Mouse (Mus musculus) heart, postnatal 10 days (tissue): ENCODE data around the gene Gm20388. TPM values are rescaled to one million over a fixed set of nuclear protein-coding genes. Genes with fewer than 3 reads are reported as not detected.

ENCODE experiments used
- DNase-seq, 2 experiments: peaks; one replicate each; pipeline ENCODE4 v3.0.0; 2021
- intact Hi-C: fragments of 180-260 bp; cut with DNase I; formaldehyde crosslinking; loops from one replicate; pipeline ENCODE4 v1.15.1; 2025
- total RNA-seq, 2 experiments: library from RNA; stranded (reverse); gene quantifications; 2 replicates each; pipeline ENCODE4 v1.2.3; 2021

The Gm20388 gene
- total RNA-seq, 2 experiments from 2014 or later, result 2.0 to 2.2 TPM

- intact Hi-C loops, result no loop called here
- DNase-seq, result peak; percentile 99
Observed at GRCm38 (mm10) chr8:121107668-121108656, 1197.3 kb downstream of the Gm20388 start, which contains the start of gene Mthfsd. Mthfsd (minus strand) TSS chr8:121108392.

- no peak for DNase-seq
- intact Hi-C loops, result no loop called here
Observed at GRCm38 (mm10) chr8:121108657-121109056, 1198.0 kb downstream of the Gm20388 start.

GRCm38 (mm10) chr8:121111145-121111907 is 1200.7 kb downstream of the Gm20388 start:
- intact Hi-C loops, result no loop called here
- no peak for DNase-seq

- DNase-seq, result peak; percentile 98 to 99
- intact Hi-C loops, result loop anchor here (1.0 to 2.0 kb wide), 3 partner anchors 116 to 400 kb away; no protein-coding TSS in a partner anchor
Observed at GRCm38 (mm10) chr8:121113261-121113660, 1202.6 kb downstream of the Gm20388 start.

- intact Hi-C loops, result loop anchor here (5.0 kb wide), 1 partner anchor 202 kb away; no protein-coding TSS in a partner anchor
- DNase-seq, result no peak
Observed at GRCm38 (mm10) chr8:121115136-121115535, 1204.5 kb downstream of the Gm20388 start.

GRCm38 (mm10) chr8:121115948-121116347 is 1205.3 kb downstream of the Gm20388 start, which contains the start of gene Foxc2:
Foxc2 (plus strand) TSS chr8:121116171.
- DNase-seq, result peak; percentile 88 to 91
- intact Hi-C loops, result loop anchor here (5.0 kb wide), 1 partner anchor 201 kb away; no protein-coding TSS in a partner anchor

- intact Hi-C loops, result loop anchor here (5.0 kb wide), 1 partner anchor 201 kb away; no protein-coding TSS in a partner anchor
- DNase-seq, result peak; percentile 48 to 50
Observed at GRCm38 (mm10) chr8:121116591-121117185, 1206.0 kb downstream of the Gm20388 start.

- peak in 1 of 2 experiments; percentile 24 for DNase-seq
- intact Hi-C loops, result loop anchor here (5.0 kb wide), 1 partner anchor 200 kb away; no protein-coding TSS in a partner anchor
Observed at GRCm38 (mm10) chr8:121117186-121117651, 1206.6 kb downstream of the Gm20388 start.

- DNase-seq, result peak in 1 of 2 experiments; percentile 32
- intact Hi-C loops, result loop anchor here (5.0 kb wide), 1 partner anchor 199 kb away; no protein-coding TSS in a partner anchor
Observed at GRCm38 (mm10) chr8:121117906-121118305, 1207.3 kb downstream of the Gm20388 start.

GRCm38 (mm10) chr8:121118634-121119420 is 1208.2 kb downstream of the Gm20388 start:
- DNase-seq, result peak in 1 of 2 experiments; percentile 27
- intact Hi-C loops, result loop anchor here (5.0 kb wide), 1 partner anchor 198 kb away; no protein-coding TSS in a partner anchor

GRCm38 (mm10) chr8:121119635-121120455 is 1209.2 kb downstream of the Gm20388 start:
- peak in 1 of 2 experiments; percentile 27 for DNase-seq
- intact Hi-C loops, result loop anchor here (5.0 kb wide), 1 partner anchor 197 kb away; no protein-coding TSS in a partner anchor

GRCm38 (mm10) chr8:121120456-121121419 is 1210.1 kb downstream of the Gm20388 start:
- no peak for DNase-seq
- intact Hi-C loops, result no loop called here

GRCm38 (mm10) chr8:121121704-121122103 is 1211.1 kb downstream of the Gm20388 start:
- DNase-seq, result no peak
- intact Hi-C loops, result no loop called here

GRCm38 (mm10) chr8:121122368-121122767 is 1211.7 kb downstream of the Gm20388 start:
- intact Hi-C loops, result no loop called here
- DNase-seq, result no peak

GRCm38 (mm10) chr8:121123113-121123512 is 1212.5 kb downstream of the Gm20388 start:
- intact Hi-C loops, result no loop called here
- DNase-seq, result no peak

- DNase-seq, result peak; percentile 39 to 59
- intact Hi-C loops, result loop anchor here (5.0 kb wide), 1 partner anchor 88 kb away; no protein-coding TSS in a partner anchor
Observed at GRCm38 (mm10) chr8:121124547-121125239, 1214.1 kb downstream of the Gm20388 start.
